Mouse (Mus musculus) stomach, embryonic 14.5 days (tissue): ENCODE results near the gene Fam133b. TPM values are rescaled to one million over a fixed set of nuclear protein-coding genes. Genes with fewer than 3 reads are reported as not detected.

Source experiments
- ATAC-seq: fragments of 200-750 bp; cut with Nextera tagmentation; 2 replicates; pipeline ENCODE4 v1.8.0; 2017; ENCODE audit warnings: low read depth, moderate TSS enrichment; ENCODE audit not compliant: insufficient number of reproducible peaks, insufficient read depth, low FRiP score
- H3K27ac ChIP-seq: fragments of 300-500 bp; sonication (generic); 2 replicates; pipeline ENCODE4 v1.5.1; 2014; ENCODE audit warnings: mild to moderate bottlenecking, low read length, moderate library complexity, mixed read lengths
- H3K27me3 ChIP-seq: fragments of 300-500 bp; sonication (generic); 2 replicates; pipeline ENCODE4 v1.6.1; 2014; ENCODE audit warnings: low read length, control low read depth, mixed read lengths; ENCODE audit not compliant: control insufficient read depth, insufficient read depth
- H3K36me3 ChIP-seq: fragments of 300-500 bp; sonication (generic); 2 replicates; pipeline ENCODE4 v1.6.1; 2014; ENCODE audit warnings: mild to moderate bottlenecking, control low read depth, low read length, moderate library complexity, mixed read lengths; ENCODE audit not compliant: control insufficient read depth, insufficient read depth
- H3K4me1 ChIP-seq: fragments of 300-500 bp; sonication (generic); 2 replicates; pipeline ENCODE4 v1.6.1; 2014; ENCODE audit warnings: low read length, control low read depth, mixed read lengths; ENCODE audit not compliant: control insufficient read depth, insufficient read depth
- H3K4me2 ChIP-seq: fragments of 300-500 bp; sonication (generic); replicated peaks from 2 replicates; pipeline ENCODE4 v1.6.1; 2014; ENCODE audit warnings: low read depth, low read length, control low read depth
- H3K4me3 ChIP-seq: fragments of 300-500 bp; sonication (generic); 2 replicates; pipeline ENCODE4 v1.5.1; 2014; ENCODE audit warnings: low read depth, low read length, control low read depth
- H3K9ac ChIP-seq: fragments of 300-500 bp; sonication (generic); replicated peaks from 2 replicates; pipeline ENCODE4 v1.6.1; 2014; ENCODE audit warnings: low read depth, mild to moderate bottlenecking, control low read depth, low read length, moderate library complexity, mixed read lengths
- H3K9me3 ChIP-seq: fragments of 300-500 bp; sonication (generic); 2 replicates; pipeline ENCODE4 v1.6.1; 2016; ENCODE audit warnings: low read depth, low read length, control low read depth; ENCODE audit not compliant: control insufficient read depth
- WGBS: fragments of 180-500 bp; shearing (Covaris S2); extraction: QIAGEN DNeasy Blood & Tissue Kit; methylation state at CpG from one replicate; pipeline ENCODE4 v1.1.7; 2014; 5-methylcytosine and 5-hydroxymethylcytosine counted together
- polyA plus RNA-seq: library from polyadenylated mRNA; unstranded; fragments of >200 nt; fragmentation: Nextera tagmentation; extraction: Ambion mirVana; gene quantifications from 2 replicates; pipeline ENCODE4 v1.2.1, GENCODE M21; 2014

The Fam133b gene
- 39.0 and 44.4 TPM in 2 replicates for polyA plus RNA-seq

- Histone ChIP-seq H3K36me3 (no peaks in the 10 kb centered on the region), H3K4me1 (peaks cover 8% of the 10 kb centered on the region), H3K9ac (peak within 1 kb of the TSS; percentile 83), H3K27ac (peak within 1 kb of the TSS; percentile 92), H3K4me2 (peak within 1 kb of the TSS; percentile 72), H3K27me3 (no peaks in the 10 kb centered on the region), H3K4me3 (peak within 1 kb of the TSS; percentile 66), H3K9me3 (no peaks in the 10 kb centered on the region)
- peak; percentile 94 for ATAC-seq
- under 1% methylated on average over 67 of the region's 80 CpGs for WGBS
Measured at GRCm38 (mm10) chr5:3543629-3544479, at the start of gene Fam133b. Fam133b (plus strand) TSS chr5:3543833.

- 91% methylated on average over 9 of the region's 9 CpGs for WGBS
- no peak overlapping the region for H3K4me3 ChIP-seq
- ATAC-seq, result no peak
Measured at GRCm38 (mm10) chr5:3493968-3494367, 49.7 kb upstream of the Fam133b start.

GRCm38 (mm10) chr5:3494452-3495187, 49.0 kb upstream of the Fam133b start:
- ATAC-seq, result no peak

More at GRCm38 (mm10) chr5:3493968-3494367, 49.7 kb upstream of the Fam133b start:
- H3K27ac ChIP-seq, result no peak overlapping the region
- no peaks in the 10 kb centered on the region for H3K4me1 ChIP-seq
- no peaks in the 10 kb centered on the region for H3K36me3 ChIP-seq
- no peaks in the 10 kb centered on the region for H3K27me3 ChIP-seq
- H3K9me3 ChIP-seq, result no peaks in the 10 kb centered on the region
- H3K9ac ChIP-seq, result no peak overlapping the region
- H3K4me2 ChIP-seq, result no peak overlapping the region

GRCm38 (mm10) chr5:3497505-3497925, 46.1 kb upstream of the Fam133b start:
- H3K4me1 ChIP-seq, result no peaks in the 10 kb centered on the region
- no peak overlapping the region for H3K9ac ChIP-seq
- no peaks in the 10 kb centered on the region for H3K9me3 ChIP-seq
- no peak for ATAC-seq
- no peaks in the 10 kb centered on the region for H3K27me3 ChIP-seq
- no peak overlapping the region for H3K4me2 ChIP-seq
- WGBS, result 83% methylated on average over 5 of the region's 5 CpGs
- H3K27ac ChIP-seq, result no peak overlapping the region
- H3K36me3 ChIP-seq, result no peaks in the 10 kb centered on the region
- H3K4me3 ChIP-seq, result no peak overlapping the region

More at GRCm38 (mm10) chr5:3494452-3495187, 49.0 kb upstream of the Fam133b start:
- Histone ChIP-seq H3K36me3 (no peaks in the 10 kb centered on the region), H3K4me3 (no peak overlapping the region), H3K9me3 (no peaks in the 10 kb centered on the region), H3K4me2 (no peak overlapping the region), H3K4me1 (no peaks in the 10 kb centered on the region), H3K9ac (no peak overlapping the region), H3K27ac (no peak overlapping the region), H3K27me3 (no peaks in the 10 kb centered on the region)
- 67% methylated on average over 8 of the region's 8 CpGs for WGBS

GRCm38 (mm10) chr5:3500298-3500697, 43.3 kb upstream of the Fam133b start:
- no peak overlapping the region for H3K4me3 ChIP-seq
- no peak overlapping the region for H3K9ac ChIP-seq
- no peaks in the 10 kb centered on the region for H3K27me3 ChIP-seq
- H3K9me3 ChIP-seq, result no peaks in the 10 kb centered on the region
- no peaks in the 10 kb centered on the region for H3K4me1 ChIP-seq
- no peak for ATAC-seq
- 88% methylated on average over 5 of the region's 5 CpGs for whole genome bisulfite sequencing
- no peak overlapping the region for H3K4me2 ChIP-seq
- H3K36me3 ChIP-seq, result no peaks in the 10 kb centered on the region
- H3K27ac ChIP-seq, result no peak overlapping the region

- no peak overlapping the region for H3K9ac ChIP-seq
- H3K36me3 ChIP-seq, result no peaks in the 10 kb centered on the region
- ATAC-seq, result no peak
- no peaks in the 10 kb centered on the region for H3K9me3 ChIP-seq
- H3K27ac ChIP-seq, result no peak overlapping the region
- no peaks in the 10 kb centered on the region for H3K27me3 ChIP-seq
- WGBS, result 64% methylated on average over 8 of the region's 8 CpGs
- H3K4me3 ChIP-seq, result no peak overlapping the region
- no peak overlapping the region for H3K4me2 ChIP-seq
- no peaks in the 10 kb centered on the region for H3K4me1 ChIP-seq
Measured at GRCm38 (mm10) chr5:3500957-3501563, 42.6 kb upstream of the Fam133b start.

GRCm38 (mm10) chr5:3501564-3502001, 42.0 kb upstream of the Fam133b start:
- no peak overlapping the region for H3K9ac ChIP-seq
- H3K27ac ChIP-seq, result no peak overlapping the region
- no peak overlapping the region for H3K4me3 ChIP-seq
- H3K27me3 ChIP-seq, result no peaks in the 10 kb centered on the region
- no peak overlapping the region for H3K4me2 ChIP-seq
- no peaks in the 10 kb centered on the region for H3K9me3 ChIP-seq
- WGBS, result 28% methylated on average over 8 of the region's 8 CpGs
- no peaks in the 10 kb centered on the region for H3K4me1 ChIP-seq
- ATAC-seq, result no peak
- H3K36me3 ChIP-seq, result no peaks in the 10 kb centered on the region

GRCm38 (mm10) chr5:3502610-3503350, 40.9 kb upstream of the Fam133b start:
- WGBS, result 47% methylated on average over 11 of the region's 11 CpGs
- H3K27ac ChIP-seq, result no peak overlapping the region

More at GRCm38 (mm10) chr5:3502610-3503350, 40.9 kb upstream of the Fam133b start:
- ATAC-seq, result no peak; the same call in 1 of the 2 replicates
- Histone ChIP-seq H3K36me3 (no peaks in the 10 kb centered on the region), H3K4me1 (no peaks in the 10 kb centered on the region), H3K4me2 (no peak overlapping the region), H3K4me3 (no peak overlapping the region), H3K9ac (no peak overlapping the region), H3K27me3 (no peaks in the 10 kb centered on the region), H3K9me3 (no peaks in the 10 kb centered on the region)
